Mouse (Mus musculus) MEL (cell line): ENCODE data around the gene Rpl18. TPM values are rescaled to one million over a fixed set of nuclear protein-coding genes. Genes with fewer than 3 reads are reported as not detected.

Experiments used
- DNase-seq: peaks from one replicate; pipeline ENCODE4 v3.0.0; 2011; ENCODE audit warnings: low read depth, low spot score
- H3K27ac ChIP-seq: 2 replicates; pipeline ENCODE4 v1.5.1; 2012; ENCODE audit warnings: low read depth, mild to moderate bottlenecking, control low read depth, low read length, moderate library complexity; ENCODE audit not compliant: control insufficient read depth
- H3K27me3 ChIP-seq, 2 experiments: fragments of 150-350 bp in 1 of 2; sonication (generic) in 1 of 2; 2 replicates each; pipeline ENCODE4 v1.6.1; 2012; ENCODE audit warnings: low read length in 2 of 2, mild to moderate bottlenecking in 2 of 2, improper control_type of control experiment in 1 of 2, moderate library complexity in 1 of 2; ENCODE audit not compliant: insufficient read depth in 2 of 2, control insufficient read depth in 1 of 2
- H3K36me3 ChIP-seq, 2 experiments: 2 replicates each; pipeline ENCODE4 v1.6.1; 2012 to 2014; ENCODE audit warnings: low read length in 2 of 2, improper control_type of control experiment in 1 of 2, inconsistent platforms in 1 of 2, mild to moderate bottlenecking in 1 of 2; ENCODE audit not compliant: insufficient read depth in 2 of 2, control insufficient read depth in 1 of 2
- H3K4me1 ChIP-seq, 2 experiments: fragments of 150-350 bp in 1 of 2; sonication (generic) in 1 of 2; 2 replicates each; pipeline ENCODE4 v1.6.1; 2012; ENCODE audit warnings: low read length in 2 of 2, improper control_type of control experiment in 1 of 2, mild to moderate bottlenecking in 1 of 2; ENCODE audit not compliant: insufficient read depth in 2 of 2, control insufficient read depth in 1 of 2
- H3K4me3 ChIP-seq, 2 experiments: fragments of 150-350 bp in 1 of 2; sonication (generic) in 1 of 2; 2 replicates each; pipeline ENCODE4 v1.5.1; 2012; ENCODE audit warnings: low read depth in 2 of 2, low read length in 2 of 2, mild to moderate bottlenecking in 2 of 2, moderate library complexity in 2 of 2, control low read depth in 1 of 2, improper control_type of control experiment in 1 of 2; ENCODE audit not compliant: control insufficient read depth in 1 of 2, insufficient read depth in 1 of 2
- H3K79me2 ChIP-seq: 2 replicates; pipeline ENCODE4 v1.6.1; 2012; ENCODE audit warnings: mild to moderate bottlenecking, low read length, moderate library complexity; ENCODE audit not compliant: control insufficient read depth, poor library complexity, insufficient read depth
- H3K9ac ChIP-seq: 2 replicates; pipeline ENCODE4 v1.6.1; 2012; ENCODE audit warnings: low read depth, mild to moderate bottlenecking, control low read depth, low read length, moderate library complexity; ENCODE audit not compliant: control insufficient read depth, poor library complexity, severe bottlenecking
- H3K9me3 ChIP-seq: fragments of 150-350 bp; sonication (generic); replicated peaks from 2 replicates; pipeline ENCODE4 v1.6.1; 2012; ENCODE audit warnings: mild to moderate bottlenecking, low read length, improper control_type of control experiment, moderate library complexity; ENCODE audit not compliant: insufficient read depth
- BHLHE40 ChIP-seq: IDR thresholded peaks from 2 replicates; pipeline ENCODE4 v1.6.1; 2012; ENCODE audit warnings: low read depth, mild to moderate bottlenecking, inconsistent platforms, low read length, improper control_type of control experiment, borderline replicate concordance
- CHD2 ChIP-seq: IDR thresholded peaks from 2 replicates; pipeline ENCODE4 v1.6.1; 2011; ENCODE audit warnings: low read length, improper control_type of control experiment
- CTCF ChIP-seq, 3 experiments: IDR thresholded peaks in 2 of 3; conservative IDR thresholded peaks in 1 of 3; 2 replicates each; pipeline ENCODE4 v1.5.1; 2011 to 2012; ENCODE audit warnings: low read length in 3 of 3, low read depth in 2 of 3, mild to moderate bottlenecking in 2 of 3, improper control_type of control experiment in 1 of 3, inconsistent platforms in 1 of 3, mixed read lengths in 1 of 3, moderate library complexity in 1 of 3; ENCODE audit not compliant: control insufficient read depth in 1 of 3, insufficient read depth in 1 of 3, poor library complexity in 1 of 3, severe bottlenecking in 1 of 3
- E2F4 ChIP-seq: IDR thresholded peaks from 2 replicates; pipeline ENCODE4 v1.6.1; 2011; ENCODE audit warnings: low read depth, low read length, improper control_type of control experiment, borderline replicate concordance
- ELF1 ChIP-seq: IDR thresholded peaks from 2 replicates; pipeline ENCODE4 v1.6.1; 2014; ENCODE audit warnings: low read depth, mild to moderate bottlenecking, inconsistent platforms, low read length, improper control_type of control experiment, moderate library complexity
- EP300 ChIP-seq, 2 experiments: IDR thresholded peaks; 2 replicates each; pipeline ENCODE4 v1.6.1; 2011; ENCODE audit warnings: improper control_type of control experiment in 2 of 2, low read length in 2 of 2, low read depth in 1 of 2, mild to moderate bottlenecking in 1 of 2
- ETS1 ChIP-seq: IDR thresholded peaks from 2 replicates; pipeline ENCODE4 v1.6.1; 2012; ENCODE audit warnings: low read depth, mild to moderate bottlenecking, inconsistent platforms, low read length, improper control_type of control experiment, moderate library complexity
- KAT2A ChIP-seq: conservative IDR thresholded peaks from 2 replicates; pipeline ENCODE4 v1.6.1; 2012; ENCODE audit warnings: low read depth, low read length, improper control_type of control experiment, inconsistent platforms
- MAFK ChIP-seq: IDR thresholded peaks from 2 replicates; pipeline ENCODE4 v1.6.1; 2011; ENCODE audit warnings: low read depth, mild to moderate bottlenecking, low read length, improper control_type of control experiment, borderline replicate concordance
- MEF2A ChIP-seq: IDR thresholded peaks from 2 replicates; pipeline ENCODE4 v1.6.1; 2014; ENCODE audit warnings: low read depth, mild to moderate bottlenecking, inconsistent platforms, low read length, improper control_type of control experiment; ENCODE audit not compliant: poor library complexity, insufficient replicate concordance, severe bottlenecking; ENCODE audit errors: extremely low read depth
- MXI1 ChIP-seq: IDR thresholded peaks from 2 replicates; pipeline ENCODE4 v1.6.1; 2011; ENCODE audit warnings: mild to moderate bottlenecking, low read depth, low read length, improper control_type of control experiment
- NELFE ChIP-seq: IDR thresholded peaks from 2 replicates; pipeline ENCODE4 v1.6.1; 2011; ENCODE audit warnings: low read depth, low read length, improper control_type of control experiment
- NRF1 ChIP-seq: IDR thresholded peaks from 2 replicates; pipeline ENCODE4 v1.6.1; 2014; ENCODE audit warnings: low read depth, mild to moderate bottlenecking, inconsistent platforms, low read length, improper control_type of control experiment, moderate library complexity; ENCODE audit not compliant: poor library complexity, insufficient read depth, severe bottlenecking
- POLR2A ChIP-seq, 2 experiments: IDR thresholded peaks; 2 replicates each; pipeline ENCODE4 v1.6.1; 2011 to 2012; ENCODE audit warnings: low read length in 2 of 2, mild to moderate bottlenecking in 2 of 2, control low read depth in 1 of 2, improper control_type of control experiment in 1 of 2, low read depth in 1 of 2, moderate library complexity in 1 of 2; ENCODE audit not compliant: control insufficient read depth in 1 of 2, insufficient read depth in 1 of 2, poor library complexity in 1 of 2
- RAD21 ChIP-seq: IDR thresholded peaks from 2 replicates; pipeline ENCODE4 v1.6.1; 2011; ENCODE audit warnings: mild to moderate bottlenecking, low read depth, low read length, improper control_type of control experiment
- SIN3A ChIP-seq: IDR thresholded peaks from 2 replicates; pipeline ENCODE4 v1.6.1; 2012; ENCODE audit warnings: low read length, improper control_type of control experiment, inconsistent platforms
- SMC3 ChIP-seq: IDR thresholded peaks from 2 replicates; pipeline ENCODE4 v1.6.1; 2011; ENCODE audit warnings: low read depth, low read length, improper control_type of control experiment
- TBP ChIP-seq: IDR thresholded peaks from 2 replicates; pipeline ENCODE4 v1.8.0; 2011; ENCODE audit warnings: low read depth, low read length, improper control_type of control experiment
- UBTF ChIP-seq: IDR thresholded peaks from 2 replicates; pipeline ENCODE4 v1.6.1; 2012; ENCODE audit warnings: low read depth, mild to moderate bottlenecking, inconsistent platforms, low read length, improper control_type of control experiment, moderate library complexity, borderline replicate concordance; ENCODE audit not compliant: insufficient read depth
- USF1 ChIP-seq: IDR thresholded peaks from 2 replicates; pipeline ENCODE4 v1.6.1; 2014; ENCODE audit warnings: low read depth, mild to moderate bottlenecking, inconsistent platforms, low read length, improper control_type of control experiment, moderate library complexity
- USF2 ChIP-seq, 2 experiments: IDR thresholded peaks; 2 replicates each; pipeline ENCODE4 v1.6.1; 2011 to 2012; ENCODE audit warnings: improper control_type of control experiment in 2 of 2, low read length in 2 of 2, borderline replicate concordance in 1 of 2, inconsistent platforms in 1 of 2, low read depth in 1 of 2, mild to moderate bottlenecking in 1 of 2; ENCODE audit not compliant: insufficient read depth in 1 of 2
- ZC3H11A ChIP-seq: IDR thresholded peaks from 2 replicates; pipeline ENCODE4 v1.6.1; 2012; ENCODE audit warnings: low read depth, mild to moderate bottlenecking, inconsistent platforms, low read length, improper control_type of control experiment
- ZNF384 ChIP-seq: IDR thresholded peaks from 2 replicates; pipeline ENCODE4 v1.6.1; 2012; ENCODE audit warnings: low read depth, mild to moderate bottlenecking, inconsistent platforms, low read length, improper control_type of control experiment
- polyA plus RNA-seq, 2 experiments: library from polyadenylated mRNA; stranded (reverse) in 1 of 2; unstranded in 1 of 2; fragments of >175 nt in 1 of 2; fragments of >200 nt in 1 of 2; gene quantifications; 2 replicates each; pipeline versions ENCODE4 v1.2.1 to v1.2.4; 2012; ENCODE audit warnings: low replicate concordance in 2 of 2, low read depth in 1 of 2; ENCODE audit not compliant: insufficient read length in 2 of 2, insufficient read depth in 1 of 2, missing spikeins in 1 of 2
- total RNA-seq: library from RNA; depleted of rRNA; stranded (reverse); fragments of 300-350 nt; gene quantifications from 2 replicates; pipeline ENCODE4 v1.2.3, GENCODE M21; 2012

Rpl18 gene
- total and polyA plus RNA-seq, 3 experiments: 3,544 to 3,724 TPM; not detected in 1

DNA sequence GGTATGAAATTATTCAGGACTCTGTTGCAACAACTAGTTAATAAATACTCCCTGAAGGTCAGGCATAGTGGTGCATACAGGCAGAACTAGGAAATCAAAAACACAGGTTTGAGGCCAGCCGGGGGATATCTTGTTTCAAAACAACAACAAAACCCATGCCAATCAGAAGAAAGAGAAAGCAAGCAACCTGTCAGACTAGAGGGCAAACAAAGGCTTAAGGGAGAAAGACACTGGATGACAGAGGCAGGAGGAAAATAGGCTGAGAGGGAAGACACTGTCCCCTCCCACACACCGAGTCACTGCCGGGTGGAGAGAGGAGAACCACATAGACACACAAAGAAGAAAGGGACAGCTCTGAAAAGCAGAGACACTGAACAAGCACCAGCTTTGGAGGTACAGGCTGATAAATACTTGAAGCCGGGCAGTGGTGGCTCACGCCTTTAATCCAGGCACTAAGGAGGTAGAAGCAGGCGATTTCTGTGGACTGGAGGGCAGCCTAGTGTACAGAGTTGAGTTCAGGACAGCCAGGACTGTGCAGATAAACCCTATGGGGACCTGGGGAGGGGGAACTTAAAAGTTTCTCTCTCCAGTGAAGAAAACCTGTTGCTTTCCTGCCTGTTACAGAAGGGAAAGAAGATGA, 1.3 kb upstream of the Rpl18 start:
- no peak for DNase-seq
- no peak overlapping the region for H3K27ac ChIP-seq
- peaks cover 0 to 5% of the 10 kb centered on the region in 2 experiments; a peak in 1 of 4 replicates for H3K4me1 ChIP-seq

DNA sequence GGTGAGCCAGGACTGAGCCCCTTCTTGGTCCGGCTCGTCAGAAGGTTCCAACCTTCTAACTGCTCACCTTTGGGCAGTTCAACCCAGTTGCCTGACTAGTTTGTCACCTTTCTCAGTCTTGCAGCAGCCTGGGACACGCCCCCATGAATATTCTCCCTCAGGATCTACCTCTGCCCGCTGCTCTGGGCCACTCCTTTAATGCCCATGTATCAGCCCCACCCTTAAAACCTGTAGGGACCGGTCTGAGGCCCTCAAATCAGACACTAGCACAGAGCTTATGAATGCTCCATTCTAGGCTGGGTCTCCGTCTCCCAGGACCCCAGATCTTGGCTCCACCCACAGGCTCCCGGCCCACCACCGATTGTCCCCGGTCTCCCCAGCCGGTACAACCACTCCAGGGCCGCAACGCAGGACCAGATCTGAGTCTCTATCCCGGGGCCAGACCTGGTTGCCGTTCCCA, 597 bp upstream of the Rpl18 start:
- H3K4me3 ChIP-seq: peak overlapping the region; percentile 69 to 71
- H3K9ac ChIP-seq: peak overlapping the region; percentile 75
- H3K4me1 ChIP-seq: peaks cover 0 to 5% of the 10 kb centered on the region in 2 experiments; a peak in 1 of 4 replicates
- H3K36me3 ChIP-seq: peaks cover 0 to 2% of the 10 kb centered on the region in 2 experiments; a peak in 1 of 4 replicates
- H3K9me3 ChIP-seq: no peaks in the 10 kb centered on the region
- H3K27ac ChIP-seq: no peak overlapping the region
- DNase-seq: no peak
- no peak for TF ChIP-seq MAFK
- TF ChIP-seq ETS1: no peak
- no peak for TF ChIP-seq EP300 (IDR thresholded peaks at IDR 0.05; ENCODE audit: low read depth in 1 of 2, low read length in 2 of 2)
- TF ChIP-seq UBTF: no peak
- no peak for TF ChIP-seq E2F4
- no peak for TF ChIP-seq CTCF (IDR thresholded peaks at IDR 0.05 in 2 of 3, conservative IDR thresholded peaks at IDR 0.05 in 1 of 3; ENCODE audit: control insufficient read depth in 1 of 3, insufficient read depth in 1 of 3, low read depth in 2 of 3, low read length in 3 of 3, poor library complexity in 1 of 3, severe bottlenecking in 1 of 3)
- no peak for TF ChIP-seq SMC3
- H3K27me3 ChIP-seq: no peaks in the 10 kb centered on the region
- H3K79me2 ChIP-seq: peaks cover 43% of the 10 kb centered on the region

More for the DNA sequence above, 1.3 kb upstream of the Rpl18 start:
- H3K9me3 ChIP-seq: no peaks in the 10 kb centered on the region
- TF ChIP-seq RAD21 (no peak), KAT2A (no peak), NELFE (no peak), MXI1 (no peak), ZC3H11A (no peak), USF1 (no peak), SIN3A (no peak), MEF2A (no peak), ELF1 (no peak), SMC3 (no peak), NRF1 (no peak), TBP (no peak), E2F4 (no peak), POLR2A (IDR thresholded peaks at IDR 0.05; ENCODE audit: control insufficient read depth in 1 of 2, insufficient read depth in 1 of 2, low read depth in 1 of 2, low read length in 2 of 2, poor library complexity in 1 of 2) (no peak), USF2 (IDR thresholded peaks at IDR 0.05; ENCODE audit: borderline replicate concordance in 1 of 2, insufficient read depth in 1 of 2, low read depth in 1 of 2, low read length in 2 of 2) (no peak), UBTF (no peak), CHD2 (no peak), BHLHE40 (no peak), ZNF384 (no peak)
- no peaks in the 10 kb centered on the region for H3K36me3 ChIP-seq
- H3K4me3 ChIP-seq: peak overlapping the region in 1 of 2 experiments; percentile 69; a peak in 2 of 4 replicates
- H3K27me3 ChIP-seq: no peaks in the 10 kb centered on the region
- peak overlapping the region; percentile 75 for H3K9ac ChIP-seq
- peaks cover 37% of the 10 kb centered on the region for H3K79me2 ChIP-seq
